Mouse (Mus musculus) left cerebral cortex, postnatal 14 days (tissue): ENCODE measurements around the gene Chd1. TPM values are rescaled to one million over a fixed set of nuclear protein-coding genes. Genes with fewer than 3 reads are reported as not detected.

Experiments
- DNase-seq, 2 experiments: peaks; one replicate each; pipeline ENCODE4 v3.0.0; 2021 to 2022; ENCODE audit warnings: low spot score in 2 of 2, mixed read lengths in 1 of 2
- intact Hi-C: fragments of 180-260 bp; cut with DNase I; formaldehyde crosslinking; loops from one replicate; pipeline ENCODE4 v1.15.1; 2025
- total RNA-seq, 2 experiments: library from RNA; stranded (reverse); gene quantifications; 2 replicates each; pipeline ENCODE4 v1.2.3; 2021

Gene Chd1
- total RNA-seq, 2 experiments from 2014 or later = 20.1 to 21.4 TPM

GRCm38 (mm10) chr17:15804008-15804812 is 99.4 kb downstream of the Chd1 start:
- intact Hi-C loops = loop anchor here (5.0 kb wide), 1 partner anchor 1098 kb away; no protein-coding TSS in a partner anchor
- peak; percentile 29 to 34 for DNase-seq

- intact Hi-C loops = no loop called here
- no peak for DNase-seq
Measured at GRCm38 (mm10) chr17:15807295-15807984, 102.7 kb downstream of the Chd1 start.

- intact Hi-C loops = no loop called here
- DNase-seq = no peak
Measured at GRCm38 (mm10) chr17:15808015-15808414, 103.2 kb downstream of the Chd1 start.

- DNase-seq = no peak
- intact Hi-C loops = no loop called here
Measured at GRCm38 (mm10) chr17:15808468-15809374, 104.0 kb downstream of the Chd1 start.

GRCm38 (mm10) chr17:15809949-15810348 is 105.2 kb downstream of the Chd1 start:
- intact Hi-C loops = no loop called here
- DNase-seq = no peak

GRCm38 (mm10) chr17:15812136-15812778 is 107.5 kb downstream of the Chd1 start:
- no peak for DNase-seq
- intact Hi-C loops = no loop called here

GRCm38 (mm10) chr17:15813658-15814212 is 109.0 kb downstream of the Chd1 start:
- peak in 1 of 2 experiments; percentile 15 for DNase-seq
- intact Hi-C loops = no loop called here

- no peak for DNase-seq
- intact Hi-C loops = no loop called here
Measured at GRCm38 (mm10) chr17:15815312-15816018, 110.7 kb downstream of the Chd1 start.

GRCm38 (mm10) chr17:15816379-15817095 is 111.8 kb downstream of the Chd1 start:
- intact Hi-C loops = no loop called here
- DNase-seq = no peak

- DNase-seq = no peak
- intact Hi-C loops = no loop called here
Measured at GRCm38 (mm10) chr17:15817096-15817450, 112.3 kb downstream of the Chd1 start.

GRCm38 (mm10) chr17:15817634-15818033 is 112.9 kb downstream of the Chd1 start:
- no peak for DNase-seq
- intact Hi-C loops = no loop called here

GRCm38 (mm10) chr17:15818372-15818771 is 113.6 kb downstream of the Chd1 start:
- intact Hi-C loops = no loop called here

GRCm38 (mm10) chr17:15820146-15820545 is 115.4 kb downstream of the Chd1 start:
- DNase-seq = no peak
- intact Hi-C loops = no loop called here

More at GRCm38 (mm10) chr17:15818372-15818771, 113.6 kb downstream of the Chd1 start:
- no peak for DNase-seq

GRCm38 (mm10) chr17:15820761-15821160 is 116.0 kb downstream of the Chd1 start:
- intact Hi-C loops = no loop called here
- DNase-seq = no peak

- no peak for DNase-seq
- intact Hi-C loops = no loop called here
Measured at GRCm38 (mm10) chr17:15821706-15822105, 116.9 kb downstream of the Chd1 start.
